In the genomic region with DNA sequence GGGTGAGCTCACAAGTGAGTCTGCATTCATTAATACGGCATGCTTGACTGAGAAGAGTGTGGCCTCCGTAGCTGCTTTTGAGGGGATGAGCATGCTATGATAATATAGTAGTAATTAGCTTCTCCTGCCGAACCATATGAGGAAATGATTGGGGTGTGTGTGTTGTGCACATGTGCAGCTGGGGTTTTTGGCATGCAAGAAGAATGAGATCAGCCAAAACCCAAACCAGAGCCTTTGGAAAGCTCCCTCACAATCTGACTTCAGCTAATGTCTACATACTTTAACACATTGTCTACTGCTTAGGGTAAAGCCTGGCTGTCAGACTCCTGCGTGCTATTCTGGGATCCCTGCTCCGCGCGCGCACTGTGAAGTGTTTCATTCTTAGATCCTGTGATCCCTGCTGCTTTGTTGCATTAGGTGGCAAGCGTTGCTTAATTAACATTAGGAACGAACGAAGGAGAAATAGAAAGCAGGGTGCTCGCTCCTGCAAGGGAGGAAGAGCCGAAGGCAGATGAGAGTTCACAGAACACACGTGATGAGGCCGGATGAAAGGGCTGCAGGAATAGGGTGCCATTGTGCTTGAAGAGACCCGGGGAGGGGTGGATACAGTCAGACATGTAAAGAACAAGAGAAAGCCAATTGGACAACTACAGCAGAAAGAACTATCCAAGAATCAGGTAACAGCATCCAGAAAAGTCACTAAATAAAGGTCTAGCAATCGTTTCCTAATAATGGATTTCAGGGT, we compare ENCODE assay signal across 7 mouse cellular contexts.
A peak's percentile ranks its signal among the peaks of the same experiment; 100 is the strongest.
DNase-seq lines count a peak whose midpoint lies in the region; ATAC-seq and TF ChIP-seq lines count a peak whose summit lies in the region.

No protein-coding gene starts in this region.

- peak overlapping the region; percentile 36; the same call in 1 of the 2 replicates for H3K4me2 ChIP-seq in lung, embryonic 14.5 days
- H3K4me2 ChIP-seq in forebrain, postnatal 0 days (ENCODE audit: low read depth): peak overlapping the region; percentile 48
- H3K4me2 ChIP-seq in hindbrain, embryonic 14.5 days (replicated peaks): peak overlapping the region; percentile 27

- H3K27me3 ChIP-seq in lung, embryonic 14.5 days (ENCODE audit: insufficient read depth, low read length): no peaks in the 10 kb centered on the region
- no peaks in the 10 kb centered on the region for H3K27me3 ChIP-seq in forebrain, postnatal 0 days (ENCODE audit: insufficient read depth, low read length)
- no peaks in the 10 kb centered on the region for H3K27me3 ChIP-seq in hindbrain, embryonic 14.5 days (ENCODE audit: control insufficient read depth, insufficient read depth, low read length)

- DNase-seq in lung, embryonic 14.5 days: peak; percentile 77
- no peak for DNase-seq in lung, adult 18-20 months
- peak; percentile 71 for DNase-seq in forebrain, postnatal 0 days
- DNase-seq in hindbrain, embryonic 14.5 days (ENCODE audit: low spot score): peak; percentile 56
- peak; percentile 53 for DNase-seq in retina, postnatal 1 day
- DNase-seq in spleen, postnatal 14 days (ENCODE audit: low spot score in 2 of 2): no peak
- DNase-seq in T-cell, adult 2 months (ENCODE audit: low spot score): no peak

- peak; percentile 84 for ATAC-seq in lung, embryonic 14.5 days (ENCODE audit: insufficient read depth)
- ATAC-seq in forebrain, postnatal 0 days: peak; percentile 88
- ATAC-seq in hindbrain, embryonic 14.5 days (ENCODE audit: low FRiP score): peak; percentile 63; the same call in 1 of the 2 replicates

- H3K4me1 ChIP-seq in lung, embryonic 14.5 days (ENCODE audit: insufficient read depth): peaks cover 11% of the 10 kb centered on the region; the same call in 1 of the 2 replicates
- H3K4me1 ChIP-seq in forebrain, postnatal 0 days (ENCODE audit: insufficient read depth): peaks cover 23% of the 10 kb centered on the region
- H3K4me1 ChIP-seq in hindbrain, embryonic 14.5 days (replicated peaks; ENCODE audit: control insufficient read depth, insufficient read depth, low read length): peaks cover 37% of the 10 kb centered on the region

- peak overlapping the region; percentile 66; the same call in 1 of the 2 replicates for H3K27ac ChIP-seq in lung, embryonic 14.5 days (ENCODE audit: low read depth)
- H3K27ac ChIP-seq in forebrain, postnatal 0 days (ENCODE audit: low read depth, low read length): peak overlapping the region; percentile 85
- peak overlapping the region; percentile 82 for H3K27ac ChIP-seq in hindbrain, embryonic 14.5 days

- H3K9ac ChIP-seq in lung, embryonic 14.5 days: no peak overlapping the region
- peak overlapping the region; percentile 45 for H3K9ac ChIP-seq in forebrain, postnatal 0 days
- H3K9ac ChIP-seq in hindbrain, embryonic 14.5 days: peak overlapping the region; percentile 9; the same call in 1 of the 2 replicates

- H3K36me3 ChIP-seq in lung, embryonic 14.5 days (ENCODE audit: insufficient read depth): no peaks in the 10 kb centered on the region
- no peaks in the 10 kb centered on the region for H3K36me3 ChIP-seq in forebrain, postnatal 0 days (ENCODE audit: insufficient read depth)
- H3K36me3 ChIP-seq in hindbrain, embryonic 14.5 days (replicated peaks; ENCODE audit: control insufficient read depth, insufficient read depth): no peaks in the 10 kb centered on the region

- TF ChIP-seq CTCF in lung, embryonic 14.5 days (IDR thresholded peaks at IDR 0.05; ENCODE audit: low read depth): no peak
- no peak for TF ChIP-seq CTCF in forebrain, postnatal 0 days (IDR thresholded peaks at IDR 0.05; ENCODE audit: low read depth)

- H3K9me3 ChIP-seq in lung, embryonic 14.5 days (ENCODE audit: low read depth, low read length): no peaks in the 10 kb centered on the region
- no peaks in the 10 kb centered on the region for H3K9me3 ChIP-seq in forebrain, postnatal 0 days (ENCODE audit: low read length)
- H3K9me3 ChIP-seq in hindbrain, embryonic 14.5 days (ENCODE audit: control insufficient read depth, low read length): no peaks in the 10 kb centered on the region

- H3K4me3 ChIP-seq in lung, embryonic 14.5 days (ENCODE audit: low read depth, low read length): no peak overlapping the region
- peak overlapping the region; percentile 19 for H3K4me3 ChIP-seq in forebrain, postnatal 0 days (ENCODE audit: low read depth, low read length)
- no peak overlapping the region for H3K4me3 ChIP-seq in hindbrain, embryonic 14.5 days (replicated peaks; ENCODE audit: low read length)

- WGBS in lung, embryonic 14.5 days: 49% methylated on average over 17 of the region's 17 CpGs
- WGBS in forebrain, postnatal 0 days: 11% methylated on average over 17 of the region's 17 CpGs
- 38% methylated on average over 17 of the region's 17 CpGs for WGBS in hindbrain, embryonic 14.5 days

Comparison
In these comparisons a context has a peak if more than half of its experiments do, and no peak if none do; other contexts are left out.
1. DNase-seq: peak in lung, embryonic 14.5 days (single experiment), forebrain, postnatal 0 days (single experiment), hindbrain, embryonic 14.5 days (single experiment) and retina, postnatal 1 day (single experiment); none in lung, adult 18-20 months (0 of 2), spleen, postnatal 14 days (0 of 2) and T-cell, adult 2 months (single experiment).
2. Peak in every context shown above with its lines, with median percentiles within 50 percentile points of each other: ATAC-seq, H3K27ac ChIP-seq and H3K4me2 ChIP-seq.